Mouse (Mus musculus): ENCODE measurements around the gene Heca.

- TF ChIP-seq CTCF (IDR thresholded peaks at IDR 0.05; ENCODE audit: extremely low read depth, insufficient read length, insufficient replicate concordance, low read depth, low read length) = no peak
- no peak for TF ChIP-seq POLR2A (IDR thresholded peaks at IDR 0.05; ENCODE audit: low read depth, low read length)
These were observed 90.1 kb downstream of the Heca start for GRCm38 (mm10) chr10:17857647-17858261.
